Mouse (Mus musculus): ENCODE results near the gene B230307C23Rik. TPM values are rescaled to one million over a fixed set of nuclear protein-coding genes. Genes with fewer than 3 reads are reported as not detected.

The B230307C23Rik gene
- polyA plus RNA-seq (2015; fragmentation: Nextera tagmentation; extraction: Ambion mirVana) = 16.9 and 20.9 TPM in 2 replicates

- WGBS = 2% methylated on average over 22 of the region's 22 CpGs
- Histone ChIP-seq H3K4me2 (peak within 1 kb of the TSS; percentile 88), H3K36me3 (replicated peaks) (no peaks in the 10 kb centered on the region), H3K9me3 (0 out of 2 replicates have a peak, but pooled peaks cover under 1% of the 10 kb centered on the region), H3K4me3 (peak within 1 kb of the TSS; percentile 61), H3K27me3 (replicated peaks) (no peaks in the 10 kb centered on the region), H3K4me1 (peaks cover 16% of the 10 kb centered on the region), H3K9ac (peak within 1 kb of the TSS; percentile 49), H3K27ac (peak within 1 kb of the TSS; percentile 65)
- ATAC-seq (replicated peaks) = peak; percentile 99
These were observed at the start of gene B230307C23Rik for GRCm38 (mm10) chr16:97996616-97997382. TSS of gene B230307C23Rik (plus strand) at chr16:97997315.

- Histone ChIP-seq H3K4me1 (no peaks in the 10 kb centered on the region), H3K27me3 (replicated peaks) (no peaks in the 10 kb centered on the region), H3K4me3 (no peak overlapping the region), H3K9ac (no peak overlapping the region), H3K27ac (no peak overlapping the region), H3K4me2 (no peak overlapping the region), H3K36me3 (replicated peaks) (peaks cover 27% of the 10 kb centered on the region), H3K9me3 (no peaks in the 10 kb centered on the region)
- WGBS = 88% methylated on average over 4 of the region's 4 CpGs
- no peak for ATAC-seq (replicated peaks)
These were observed 48.3 kb upstream of the B230307C23Rik start for GRCm38 (mm10) chr16:97948836-97949235.

- 98% methylated on average over 8 of the region's 8 CpGs for WGBS
- Histone ChIP-seq H3K9ac (no peak overlapping the region), H3K4me3 (no peak overlapping the region), H3K9me3 (no peaks in the 10 kb centered on the region), H3K27me3 (replicated peaks) (no peaks in the 10 kb centered on the region), H3K36me3 (replicated peaks) (peaks cover 27% of the 10 kb centered on the region), H3K4me1 (no peaks in the 10 kb centered on the region), H3K27ac (no peak overlapping the region), H3K4me2 (no peak overlapping the region)
- no peak for ATAC-seq (replicated peaks)
These were observed 47.1 kb upstream of the B230307C23Rik start for GRCm38 (mm10) chr16:97950061-97950460.

GRCm38 (mm10) chr16:97952371-97952770, 44.7 kb upstream of the B230307C23Rik start:
- Histone ChIP-seq H3K4me1 (no peaks in the 10 kb centered on the region), H3K9me3 (no peaks in the 10 kb centered on the region), H3K4me2 (no peak overlapping the region), H3K9ac (no peak overlapping the region), H3K36me3 (replicated peaks) (peaks cover 41% of the 10 kb centered on the region), H3K27me3 (replicated peaks) (no peaks in the 10 kb centered on the region), H3K27ac (no peak overlapping the region), H3K4me3 (no peak overlapping the region)
- WGBS = 91% methylated on average over 4 of the region's 4 CpGs
- no peak for ATAC-seq (replicated peaks)

- no peaks in the 10 kb centered on the region for H3K4me1 ChIP-seq
- ATAC-seq (replicated peaks) = no peak
- 92% methylated on average over 9 of the region's 9 CpGs for WGBS
- H3K9ac ChIP-seq = no peak overlapping the region
- no peak overlapping the region for H3K27ac ChIP-seq
- no peak overlapping the region for H3K4me3 ChIP-seq
- no peak overlapping the region for H3K4me2 ChIP-seq
- H3K9me3 ChIP-seq = no peaks in the 10 kb centered on the region
- no peaks in the 10 kb centered on the region for H3K27me3 ChIP-seq (replicated peaks)
- H3K36me3 ChIP-seq (replicated peaks) = peaks cover 41% of the 10 kb centered on the region
These were observed 44.3 kb upstream of the B230307C23Rik start for GRCm38 (mm10) chr16:97952801-97953200.

GRCm38 (mm10) chr16:97953300-97953699, 43.8 kb upstream of the B230307C23Rik start:
- no peak overlapping the region for H3K27ac ChIP-seq
- H3K36me3 ChIP-seq (replicated peaks) = peaks cover 41% of the 10 kb centered on the region
- no peak for ATAC-seq (replicated peaks)
- no peak overlapping the region for H3K4me2 ChIP-seq
- no peaks in the 10 kb centered on the region for H3K27me3 ChIP-seq (replicated peaks)
- no peak overlapping the region for H3K4me3 ChIP-seq
- no peak overlapping the region for H3K9ac ChIP-seq
- no peaks in the 10 kb centered on the region for H3K9me3 ChIP-seq
- no peaks in the 10 kb centered on the region for H3K4me1 ChIP-seq
- WGBS = 91% methylated on average over 2 of the region's 2 CpGs

- 95% methylated on average over 2 of the region's 2 CpGs for WGBS
- no peak overlapping the region for H3K4me2 ChIP-seq
- no peak overlapping the region for H3K4me3 ChIP-seq
- ATAC-seq (replicated peaks) = no peak
- H3K27me3 ChIP-seq (replicated peaks) = no peaks in the 10 kb centered on the region
- H3K9ac ChIP-seq = no peak overlapping the region
- H3K9me3 ChIP-seq = no peaks in the 10 kb centered on the region
- H3K36me3 ChIP-seq (replicated peaks) = peaks cover 21% of the 10 kb centered on the region
- no peak overlapping the region for H3K27ac ChIP-seq
- peaks cover 6% of the 10 kb centered on the region for H3K4me1 ChIP-seq
These were observed 41.1 kb upstream of the B230307C23Rik start for GRCm38 (mm10) chr16:97956011-97956410.

GRCm38 (mm10) chr16:97957626-97958025, 39.5 kb upstream of the B230307C23Rik start:
- no peak overlapping the region for H3K27ac ChIP-seq
- peaks cover 17% of the 10 kb centered on the region; the same call in 1 of the 2 replicates for H3K36me3 ChIP-seq (replicated peaks)
- no peaks in the 10 kb centered on the region for H3K9me3 ChIP-seq
- no peak overlapping the region for H3K4me3 ChIP-seq
- no peaks in the 10 kb centered on the region for H3K27me3 ChIP-seq (replicated peaks)
- H3K9ac ChIP-seq = no peak overlapping the region
- no peak for ATAC-seq (replicated peaks)
- H3K4me1 ChIP-seq = peaks cover 12% of the 10 kb centered on the region
- no peak overlapping the region for H3K4me2 ChIP-seq

GRCm38 (mm10) chr16:97958401-97958973, 38.6 kb upstream of the B230307C23Rik start:
- Histone ChIP-seq H3K27me3 (replicated peaks) (no peaks in the 10 kb centered on the region), H3K4me1 (peaks cover 18% of the 10 kb centered on the region), H3K9ac (no peak overlapping the region), H3K9me3 (no peaks in the 10 kb centered on the region), H3K4me2 (no peak overlapping the region), H3K36me3 (replicated peaks) (peaks cover 14% of the 10 kb centered on the region; the same call in 1 of the 2 replicates), H3K27ac (no peak overlapping the region), H3K4me3 (no peak overlapping the region)
- ATAC-seq (replicated peaks) = no peak

GRCm38 (mm10) chr16:97960348-97960747, 36.8 kb upstream of the B230307C23Rik start:
- no peak for ATAC-seq (replicated peaks)
- 92% methylated on average over 3 of the region's 3 CpGs for WGBS
- no peaks in the 10 kb centered on the region for H3K27me3 ChIP-seq (replicated peaks)
- H3K4me1 ChIP-seq = peaks cover 18% of the 10 kb centered on the region
- no peak overlapping the region for H3K4me2 ChIP-seq
- no peak overlapping the region for H3K9ac ChIP-seq
- 0 out of 2 replicates have a peak, but pooled peaks cover 13% of the 10 kb centered on the region for H3K36me3 ChIP-seq (replicated peaks)
- no peak overlapping the region for H3K27ac ChIP-seq
- no peak overlapping the region for H3K4me3 ChIP-seq
- H3K9me3 ChIP-seq = no peaks in the 10 kb centered on the region

GRCm38 (mm10) chr16:97961381-97962150, 35.5 kb upstream of the B230307C23Rik start:
- Histone ChIP-seq H3K4me2 (peak overlapping the region; percentile 86), H3K36me3 (replicated peaks) (0 out of 2 replicates have a peak, but pooled peaks cover 3% of the 10 kb centered on the region), H3K9me3 (no peaks in the 10 kb centered on the region), H3K4me3 (peak overlapping the region; percentile 77), H3K27me3 (replicated peaks) (no peaks in the 10 kb centered on the region), H3K9ac (peak overlapping the region; percentile 77), H3K4me1 (peaks cover 18% of the 10 kb centered on the region), H3K27ac (peak overlapping the region; percentile 99)
- WGBS = 8% methylated on average over 36 of the region's 36 CpGs
- peak; percentile 70 for ATAC-seq (replicated peaks)
